Mouse (Mus musculus) kidney, embryonic 14.5 days (tissue): ENCODE measurements around the gene Zc3h4. TPM values are rescaled to one million over a fixed set of nuclear protein-coding genes. Genes with fewer than 3 reads are reported as not detected.

Source experiments
- ATAC-seq: fragments of 200-750 bp; cut with Nextera tagmentation; 2 replicates; pipeline ENCODE4 v1.8.0; 2017; ENCODE audit warnings: moderate number of reproducible peaks, mild to moderate bottlenecking, moderate TSS enrichment, moderate library complexity; ENCODE audit not compliant: low FRiP score, low TSS enrichment
- H3K27ac ChIP-seq: fragments of 300-500 bp; sonication (generic); 2 replicates; pipeline ENCODE4 v1.5.1; 2014; ENCODE audit warnings: low read depth, mild to moderate bottlenecking, low read length, moderate library complexity, mixed read lengths
- H3K27me3 ChIP-seq: fragments of 300-500 bp; sonication (generic); 2 replicates; pipeline ENCODE4 v1.6.1; 2014; ENCODE audit warnings: mild to moderate bottlenecking, low read length; ENCODE audit not compliant: control insufficient read depth, insufficient read depth
- H3K36me3 ChIP-seq: fragments of 300-500 bp; sonication (generic); 2 replicates; pipeline ENCODE4 v1.6.1; 2014; ENCODE audit warnings: low read length, mixed read lengths; ENCODE audit not compliant: control insufficient read depth, insufficient read depth
- H3K4me1 ChIP-seq: fragments of 300-500 bp; sonication (generic); 2 replicates; pipeline ENCODE4 v1.6.1; 2014; ENCODE audit warnings: low read length, mixed read lengths; ENCODE audit not compliant: control insufficient read depth, insufficient read depth
- H3K4me2 ChIP-seq: fragments of 300-500 bp; sonication (generic); replicated peaks from 2 replicates; pipeline ENCODE4 v1.6.1; 2014; ENCODE audit warnings: low read depth, mild to moderate bottlenecking, low read length
- H3K4me3 ChIP-seq: fragments of 300-500 bp; sonication (generic); 2 replicates; pipeline ENCODE4 v1.5.1; 2014; ENCODE audit warnings: mild to moderate bottlenecking, low read length
- H3K9ac ChIP-seq: fragments of 300-500 bp; sonication (generic); 2 replicates; pipeline ENCODE4 v1.6.1; 2014; ENCODE audit warnings: low read depth, mild to moderate bottlenecking, low read length, moderate library complexity
- H3K9me3 ChIP-seq: fragments of 300-500 bp; sonication (generic); 2 replicates; pipeline ENCODE4 v1.6.1; 2016; ENCODE audit warnings: low read length; ENCODE audit not compliant: control insufficient read depth
- WGBS: fragments of 180-500 bp; shearing (Covaris S2); extraction: QIAGEN DNeasy Blood & Tissue Kit; methylation state at CpG from one replicate; pipeline ENCODE4 v1.1.7; 2014; 5-methylcytosine and 5-hydroxymethylcytosine counted together
- polyA plus RNA-seq: library from polyadenylated mRNA; unstranded; fragments of >200 nt; fragmentation: Nextera tagmentation; extraction: Ambion mirVana; gene quantifications from 2 replicates; pipeline ENCODE4 v1.2.1, GENCODE M21; 2014

Zc3h4 gene
- polyA plus RNA-seq, 1 experiment from 2014 or later, result 23.6 TPM

DNA sequence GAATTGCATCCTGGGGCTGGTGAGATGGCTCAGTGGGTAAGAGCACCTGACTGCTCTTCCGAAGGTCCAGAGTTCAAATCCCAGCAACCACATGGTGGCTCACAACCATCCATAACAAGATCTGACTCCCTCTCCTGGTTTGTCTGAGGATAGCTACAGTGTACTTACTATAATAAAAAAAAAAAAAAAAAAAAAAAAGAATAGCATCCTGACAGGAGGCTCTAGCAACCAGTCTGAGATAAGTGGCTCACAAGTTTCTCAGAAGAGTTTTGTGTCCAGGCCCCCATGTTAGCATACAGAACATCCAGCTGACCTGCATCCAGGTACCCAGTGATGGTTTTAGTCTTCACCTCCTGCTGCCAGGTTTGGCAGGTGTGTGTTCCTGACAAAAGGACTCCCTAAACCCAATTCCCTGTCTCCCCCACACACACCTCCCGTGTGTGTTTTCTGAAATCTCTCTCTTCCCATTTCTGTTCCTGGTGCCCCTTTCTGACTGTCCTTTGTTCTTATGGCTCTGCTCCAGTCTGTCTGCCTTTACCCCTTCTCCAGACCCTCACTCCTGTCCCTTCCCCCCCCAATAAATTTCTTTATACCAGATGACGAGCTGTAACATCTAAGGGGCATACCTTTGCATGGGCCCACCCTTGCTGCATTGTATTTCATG is 2.2 kb upstream of the Zc3h4 start:
- H3K27me3 ChIP-seq, result no peaks in the 10 kb centered on the region
- H3K36me3 ChIP-seq, result no peaks in the 10 kb centered on the region
- peak overlapping the region; percentile 96 for H3K4me3 ChIP-seq
- peaks cover 6% of the 10 kb centered on the region; the same call in 1 of the 2 replicates for H3K4me1 ChIP-seq
- no peaks in the 10 kb centered on the region for H3K9me3 ChIP-seq
- peak overlapping the region; percentile 100; the same call in 1 of the 2 replicates for H3K27ac ChIP-seq
- no peak for ATAC-seq
- H3K4me2 ChIP-seq, result peak overlapping the region; percentile 65
- 46% methylated on average over 3 of the region's 3 CpGs for WGBS
- peak overlapping the region; percentile 100 for H3K9ac ChIP-seq

DNA sequence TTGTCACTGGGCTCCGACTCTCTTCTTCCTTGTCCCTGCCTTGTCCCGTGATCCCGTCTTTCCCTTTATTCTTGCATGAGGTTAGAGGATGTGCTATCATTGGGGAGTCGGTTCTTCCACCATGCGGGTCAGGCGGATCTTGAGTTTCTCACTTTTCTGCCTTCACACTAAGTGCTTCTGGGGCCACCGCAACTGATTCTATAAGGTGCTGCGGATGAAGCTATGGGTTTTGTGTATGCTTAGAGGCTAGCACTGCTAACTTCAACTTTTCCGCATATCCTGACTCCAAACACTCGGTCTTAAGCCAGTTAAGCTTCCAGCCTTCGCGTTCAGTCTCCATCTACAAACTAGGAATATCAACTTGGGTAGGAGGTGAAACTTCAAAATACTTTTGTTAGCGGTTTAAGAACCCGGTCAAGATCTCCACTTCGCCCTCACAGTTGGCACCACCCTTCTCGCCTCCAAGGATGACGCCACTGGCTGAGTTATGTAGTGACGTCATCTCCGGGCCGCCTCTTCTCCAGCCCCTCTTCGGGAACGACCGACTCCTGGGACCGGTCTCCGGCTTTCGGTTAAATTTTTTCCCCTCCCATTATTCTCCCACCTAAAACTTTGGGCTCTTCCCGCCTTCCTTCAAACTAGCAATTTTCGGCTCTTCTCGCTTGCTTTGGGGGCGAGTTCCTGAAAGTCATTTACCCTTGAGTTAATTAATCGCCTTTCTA is 1.5 kb upstream of the Zc3h4 start:
- under 1% methylated on average over 31 of the region's 31 CpGs for WGBS

GRCm38 (mm10) chr7:16399820-16400688 is 656 bp upstream of the Zc3h4 start:
- H3K9ac ChIP-seq, result peak overlapping the region; percentile 100
- peaks cover 16% of the 10 kb centered on the region; the same call in 1 of the 2 replicates for H3K4me1 ChIP-seq
- under 1% methylated on average over 76 of the region's 77 CpGs for WGBS
- H3K36me3 ChIP-seq, result no peaks in the 10 kb centered on the region
- H3K4me2 ChIP-seq, result peak overlapping the region; percentile 65
- peak overlapping the region; percentile 96 for H3K4me3 ChIP-seq
- no peaks in the 10 kb centered on the region for H3K9me3 ChIP-seq
- peak overlapping the region; percentile 100 for H3K27ac ChIP-seq
- peak; percentile 93 for ATAC-seq
- H3K27me3 ChIP-seq, result no peaks in the 10 kb centered on the region

More for the DNA sequence above, 1.5 kb upstream of the Zc3h4 start:
- Histone ChIP-seq H3K27me3 (no peaks in the 10 kb centered on the region), H3K36me3 (no peaks in the 10 kb centered on the region), H3K9ac (peak overlapping the region; percentile 100), H3K4me3 (peak overlapping the region; percentile 96), H3K4me1 (peaks cover 9% of the 10 kb centered on the region; the same call in 1 of the 2 replicates), H3K9me3 (no peaks in the 10 kb centered on the region), H3K27ac (peak overlapping the region; percentile 100), H3K4me2 (peak overlapping the region; percentile 65)
- ATAC-seq, result peak; percentile 77

DNA sequence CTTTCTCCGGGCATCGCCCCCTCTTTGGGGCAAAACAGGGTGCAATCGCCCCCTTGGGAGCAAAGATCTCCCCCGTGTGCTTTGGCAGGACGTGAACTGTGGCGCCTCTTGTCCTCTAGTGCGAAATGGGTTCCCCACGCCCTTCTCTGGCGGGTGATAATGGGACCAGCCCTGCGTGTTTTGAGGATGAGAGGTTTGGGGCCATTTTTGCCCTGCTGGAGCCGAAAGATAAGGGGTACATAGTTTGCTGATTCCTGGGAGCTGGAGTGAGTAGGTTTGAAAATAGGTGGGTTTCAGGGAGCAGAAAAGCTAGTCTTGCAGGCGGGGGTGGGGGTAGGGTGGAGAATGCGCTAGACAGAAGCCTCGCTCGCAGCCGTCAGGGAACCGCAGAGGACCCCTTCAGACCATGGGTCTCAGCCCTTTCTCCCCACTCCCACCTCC is 1.3 kb downstream of the Zc3h4 start:
- peaks cover 30% of the 10 kb centered on the region for H3K4me1 ChIP-seq
- no peaks in the 10 kb centered on the region for H3K27me3 ChIP-seq
- H3K4me2 ChIP-seq, result peak overlapping the region; percentile 65
- H3K27ac ChIP-seq, result peak overlapping the region; percentile 100
- no peak for ATAC-seq
- WGBS, result under 1% methylated on average over 17 of the region's 17 CpGs
- H3K9me3 ChIP-seq, result no peaks in the 10 kb centered on the region
- H3K36me3 ChIP-seq, result no peaks in the 10 kb centered on the region
- H3K4me3 ChIP-seq, result peak overlapping the region; percentile 96
- peak overlapping the region; percentile 100 for H3K9ac ChIP-seq

DNA sequence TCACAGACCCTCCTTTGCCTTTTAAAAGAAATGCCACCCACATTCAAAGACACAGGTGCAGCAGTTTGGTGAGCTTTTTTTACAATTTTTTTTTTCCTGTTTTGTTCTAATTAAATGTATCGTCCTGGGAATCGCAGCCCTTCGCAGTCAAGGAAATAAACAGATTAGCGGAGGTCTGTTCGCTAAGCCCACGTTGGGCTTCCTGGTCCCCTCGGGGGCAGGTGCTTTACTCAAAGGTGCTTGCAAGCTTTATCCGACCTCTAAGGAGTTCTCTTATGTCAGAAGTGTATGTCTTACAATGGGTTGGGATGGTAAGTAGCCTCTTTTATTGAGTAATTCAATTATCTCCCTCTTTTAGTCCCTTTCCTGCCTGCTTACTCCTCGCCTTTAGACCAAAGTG is 1.7 kb downstream of the Zc3h4 start:
- Histone ChIP-seq H3K27ac (peak overlapping the region; percentile 100), H3K4me3 (peak overlapping the region; percentile 96), H3K27me3 (no peaks in the 10 kb centered on the region), H3K9ac (peak overlapping the region; percentile 100), H3K9me3 (no peaks in the 10 kb centered on the region), H3K36me3 (no peaks in the 10 kb centered on the region), H3K4me2 (peak overlapping the region; percentile 65), H3K4me1 (peaks cover 30% of the 10 kb centered on the region)
- no peak for ATAC-seq
- 1% methylated on average over 9 of the region's 9 CpGs for WGBS

DNA sequence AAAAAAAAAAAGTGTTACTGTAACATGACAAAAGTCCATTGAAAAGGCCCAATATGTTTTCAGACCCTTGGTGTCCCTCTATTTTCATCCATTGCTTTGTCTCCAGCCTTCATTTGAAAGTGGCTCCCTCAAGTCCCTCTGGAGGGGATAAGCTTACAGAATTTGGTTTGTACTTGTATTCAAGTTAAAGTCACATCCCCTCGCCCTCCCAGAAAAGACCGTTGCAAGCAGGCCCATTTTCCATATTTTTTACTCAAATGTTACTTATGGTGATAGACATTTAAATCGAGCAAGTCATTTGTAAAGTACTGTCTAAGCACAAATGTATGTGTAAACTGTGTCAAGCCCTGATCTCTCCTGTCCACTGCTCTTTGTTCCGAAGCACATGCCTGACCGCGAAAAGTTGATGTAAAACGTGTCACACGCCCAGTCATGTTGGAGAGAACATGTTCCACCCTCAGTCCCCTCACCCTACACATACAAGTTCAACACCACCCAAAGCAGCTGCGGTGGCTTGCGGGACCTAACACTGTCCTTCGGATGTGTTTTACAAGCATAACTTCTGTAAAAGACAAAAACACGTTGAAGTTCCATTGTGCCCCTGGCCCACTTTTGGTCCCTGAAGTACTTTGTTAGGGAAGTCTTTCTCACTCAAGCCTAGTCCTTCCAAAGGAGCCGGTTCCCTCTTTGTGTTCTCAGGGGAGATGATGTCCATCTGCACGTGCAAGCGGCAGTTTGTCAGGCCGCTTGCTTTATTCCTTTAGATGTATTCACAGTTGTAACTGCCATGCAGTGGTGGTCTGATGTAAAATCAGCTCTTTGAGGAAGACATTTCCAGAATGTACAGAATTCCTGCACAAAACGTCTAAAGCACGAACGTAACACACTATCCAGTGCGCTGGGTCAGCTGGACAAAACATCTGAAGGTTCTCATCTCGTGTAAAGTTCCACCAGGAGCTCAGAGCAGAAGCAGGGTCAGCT is 2.5 kb downstream of the Zc3h4 start:
- Histone ChIP-seq H3K27me3 (no peaks in the 10 kb centered on the region), H3K9ac (peak overlapping the region; percentile 100), H3K4me1 (peaks cover 30% of the 10 kb centered on the region), H3K27ac (peak overlapping the region; percentile 100), H3K36me3 (no peaks in the 10 kb centered on the region), H3K9me3 (no peaks in the 10 kb centered on the region), H3K4me3 (peak overlapping the region; percentile 96), H3K4me2 (peak overlapping the region; percentile 65)
- no peak for ATAC-seq
- 35% methylated on average over 21 of the region's 21 CpGs for WGBS

GRCm38 (mm10) chr7:16404315-16405072 is 3.8 kb downstream of the Zc3h4 start:
- Histone ChIP-seq H3K9ac (peak overlapping the region; percentile 44; the same call in 1 of the 2 replicates), H3K4me3 (no peak overlapping the region), H3K9me3 (no peaks in the 10 kb centered on the region), H3K27ac (peak overlapping the region; percentile 90), H3K4me2 (no peak overlapping the region; the same call in 1 of the 2 replicates), H3K27me3 (no peaks in the 10 kb centered on the region), H3K4me1 (peaks cover 30% of the 10 kb centered on the region), H3K36me3 (no peaks in the 10 kb centered on the region)
- no peak for ATAC-seq
- 79% methylated on average over 3 of the region's 3 CpGs for WGBS
